Mouse (Mus musculus): ENCODE measurements at regions not wholly inside any gene's neighbourhood (a gene's known extent, or its start where the extent isn't known, plus 50 kb on each side); places are given as distances from the start of the nearest gene placed in this dataset.

- no peak for TF ChIP-seq POLR2A (IDR thresholded peaks at IDR 0.05; ENCODE audit: control insufficient read depth, low read depth, low read length)
- no peak for TF ChIP-seq CTCF (IDR thresholded peaks at IDR 0.05; ENCODE audit: control insufficient read depth, insufficient read depth, insufficient replicate concordance, low read depth, low read length)
Measured at GRCm38 (mm10) chr16:90550058-90550795, 164.4 kb downstream of the Hunk start.
